Mouse (Mus musculus): ENCODE data around the gene Olfr741. TPM values are rescaled to one million over a fixed set of nuclear protein-coding genes. Genes with fewer than 3 reads are reported as not detected.

The Olfr741 gene
- not detected in 2 replicates for polyA plus RNA-seq (2015; fragmentation: Nextera tagmentation; extraction: Ambion mirVana)

GRCm38 (mm10) chr14:50472438-50472837, at the start of gene Olfr741:
Gene Olfr741, plus strand, starts transcription at chr14:50472738.
- Histone ChIP-seq H3K27ac (no peak within 1 kb of the TSS), H3K9ac (no peak within 1 kb of the TSS), H3K27me3 (no peaks in the 10 kb centered on the region), H3K4me2 (no peak within 1 kb of the TSS), H3K4me3 (no peak within 1 kb of the TSS), H3K36me3 (no peaks in the 10 kb centered on the region), H3K4me1 (replicated peaks) (no peaks in the 10 kb centered on the region), H3K9me3 (no peaks in the 10 kb centered on the region)
- ATAC-seq (ENCODE audit: low FRiP score) = no peak
- WGBS = 73% methylated on average over 2 of the region's 2 CpGs

- Histone ChIP-seq H3K4me3 (no peak within 1 kb of the TSS), H3K4me2 (no peak within 1 kb of the TSS), H3K36me3 (no peaks in the 10 kb centered on the region), H3K27me3 (no peaks in the 10 kb centered on the region), H3K27ac (no peak within 1 kb of the TSS), H3K9me3 (no peaks in the 10 kb centered on the region), H3K9ac (no peak within 1 kb of the TSS), H3K4me1 (replicated peaks) (no peaks in the 10 kb centered on the region)
- no peak for ATAC-seq (ENCODE audit: low FRiP score)
- 88% methylated on average over 3 of the region's 3 CpGs for WGBS
Measured at GRCm38 (mm10) chr14:50445245-50445644, 27.3 kb upstream of the Olfr741 start, which contains the start of gene Olfr740. Gene Olfr740, plus strand, starts transcription at chr14:50445545.

GRCm38 (mm10) chr14:50478406-50478805, 5.9 kb downstream of the Olfr741 start:
- Histone ChIP-seq H3K27ac (no peak overlapping the region), H3K4me2 (no peak overlapping the region), H3K9me3 (no peaks in the 10 kb centered on the region), H3K9ac (no peak overlapping the region), H3K36me3 (no peaks in the 10 kb centered on the region), H3K27me3 (no peaks in the 10 kb centered on the region), H3K4me3 (no peak overlapping the region), H3K4me1 (replicated peaks) (no peaks in the 10 kb centered on the region)
- ATAC-seq (ENCODE audit: low FRiP score) = no peak
- 78% methylated on average over 2 of the region's 2 CpGs for WGBS

- Histone ChIP-seq H3K9me3 (no peaks in the 10 kb centered on the region), H3K36me3 (no peaks in the 10 kb centered on the region), H3K9ac (no peak within 1 kb of the TSS), H3K27me3 (no peaks in the 10 kb centered on the region), H3K27ac (no peak within 1 kb of the TSS), H3K4me3 (no peak within 1 kb of the TSS), H3K4me2 (no peak within 1 kb of the TSS), H3K4me1 (replicated peaks) (no peaks in the 10 kb centered on the region)
- ATAC-seq (ENCODE audit: low FRiP score) = no peak
- 56% methylated on average over 2 of the region's 2 CpGs for WGBS
Measured at GRCm38 (mm10) chr14:50503300-50503699, 30.8 kb downstream of the Olfr741 start, which contains the start of gene Olfr742. Gene Olfr742, plus strand, starts transcription at chr14:50503600.

- Histone ChIP-seq H3K9me3 (no peaks in the 10 kb centered on the region), H3K36me3 (no peaks in the 10 kb centered on the region), H3K9ac (no peak within 1 kb of the TSS), H3K4me1 (replicated peaks) (no peaks in the 10 kb centered on the region), H3K27ac (no peak within 1 kb of the TSS), H3K4me3 (no peak within 1 kb of the TSS), H3K27me3 (no peaks in the 10 kb centered on the region), H3K4me2 (no peak within 1 kb of the TSS)
- no peak for ATAC-seq (ENCODE audit: low FRiP score)
Measured at GRCm38 (mm10) chr14:50521539-50521938, 49.0 kb downstream of the Olfr741 start, which contains the start of gene Olfr743. Gene Olfr743, plus strand, starts transcription at chr14:50521839.

Other genes with a start within 250 kb of the Olfr741 start
- gene Olfr731, start 230.9 kb upstream of the Olfr741 start, polyA plus RNA-seq (2015; fragmentation: Nextera tagmentation; extraction: Ambion mirVana) = not detected in 2 replicates
- gene Olfr732, start 188.5 kb upstream of the Olfr741 start, polyA plus RNA-seq (2015; fragmentation: Nextera tagmentation; extraction: Ambion mirVana) = not detected in 2 replicates
- gene Olfr733, start 171.2 kb upstream of the Olfr741 start, polyA plus RNA-seq (2015; fragmentation: Nextera tagmentation; extraction: Ambion mirVana) = not detected in 2 replicates
- not detected in 2 replicates for gene Olfr734, start 146.0 kb upstream of the Olfr741 start, polyA plus RNA-seq (2015; fragmentation: Nextera tagmentation; extraction: Ambion mirVana)
- not detected in 2 replicates for gene Olfr735, start 123.9 kb upstream of the Olfr741 start, polyA plus RNA-seq (2015; fragmentation: Nextera tagmentation; extraction: Ambion mirVana)
- not detected in 2 replicates for gene Tlr11, start 114.8 kb upstream of the Olfr741 start, polyA plus RNA-seq (2015; fragmentation: Nextera tagmentation; extraction: Ambion mirVana)
- not detected in 2 replicates for gene Olfr736, start 91.6 kb upstream of the Olfr741 start, polyA plus RNA-seq (2015; fragmentation: Nextera tagmentation; extraction: Ambion mirVana)
- not detected in 2 replicates for gene Olfr738, start 65.2 kb upstream of the Olfr741 start, polyA plus RNA-seq (2015; fragmentation: Nextera tagmentation; extraction: Ambion mirVana)
- not detected in 2 replicates for gene Olfr739, start 54.1 kb upstream of the Olfr741 start, polyA plus RNA-seq (2015; fragmentation: Nextera tagmentation; extraction: Ambion mirVana)
- not detected in 2 replicates for gene Olfr740, start 27.2 kb upstream of the Olfr741 start, polyA plus RNA-seq (2015; fragmentation: Nextera tagmentation; extraction: Ambion mirVana)
- gene Olfr742, start 30.9 kb downstream of the Olfr741 start, polyA plus RNA-seq (2015; fragmentation: Nextera tagmentation; extraction: Ambion mirVana) = not detected in 2 replicates
- gene Olfr743, start 49.1 kb downstream of the Olfr741 start, polyA plus RNA-seq (2015; fragmentation: Nextera tagmentation; extraction: Ambion mirVana) = not detected in 2 replicates
- not detected in 2 replicates for gene Olfr744, start 142.1 kb downstream of the Olfr741 start, polyA plus RNA-seq (2015; fragmentation: Nextera tagmentation; extraction: Ambion mirVana)
- gene Olfr745, start 166.7 kb downstream of the Olfr741 start, polyA plus RNA-seq (2015; fragmentation: Nextera tagmentation; extraction: Ambion mirVana) = not detected in 2 replicates
- not detected in 2 replicates for gene Olfr746, start 174.3 kb downstream of the Olfr741 start, polyA plus RNA-seq (2015; fragmentation: Nextera tagmentation; extraction: Ambion mirVana)
- not detected in 2 replicates for gene Olfr747, start 220.5 kb downstream of the Olfr741 start, polyA plus RNA-seq (2015; fragmentation: Nextera tagmentation; extraction: Ambion mirVana)
- not detected in 2 replicates for gene Olfr748, start 234.6 kb downstream of the Olfr741 start, polyA plus RNA-seq (2015; fragmentation: Nextera tagmentation; extraction: Ambion mirVana)